Mouse (Mus musculus) left cerebral cortex, adult 6 months (tissue): ENCODE measurements around the gene Fam199x. TPM values are rescaled to one million over a fixed set of nuclear protein-coding genes. Genes with fewer than 3 reads are reported as not detected.

ENCODE experiments used
- long read RNA-seq, 2 experiments: library from polyadenylated mRNA; unstranded; transcript quantifications; one replicate each; pipeline ENCODE4 v2.0.0; 2019 to 2020
- polyA plus RNA-seq: library from polyadenylated mRNA; unstranded; fragments of <200 nt; fragmentation: Nextera tagmentation; gene quantifications from 2 replicates; pipeline ENCODE4 v1.2.3, GENCODE M21; 2021

Fam199x gene
- 1.6 and 2.0 TPM in 2 replicates for polyA plus RNA-seq
- long read RNA-seq, experiment 1, full-length matches to known transcripts: 9 of 14 reads
- long read RNA-seq, experiment 1, partial matches to known transcripts: 2 of 14 reads
- long read RNA-seq, experiment 1, other reads (novel, unspliced or antisense): 3 of 14 reads
- long read RNA-seq, experiment 2, full-length matches to known transcripts: 1 of 9 reads
- long read RNA-seq, experiment 2, partial matches to known transcripts: 0 of 9 reads
- long read RNA-seq, experiment 2, other reads (novel, unspliced or antisense): 8 of 9 reads

GRCm38 (mm10) chrX:137049425-137050225, at the start of gene Fam199x:
Gene Fam199x (plus strand): TSS chrX:137049594.

DNA sequence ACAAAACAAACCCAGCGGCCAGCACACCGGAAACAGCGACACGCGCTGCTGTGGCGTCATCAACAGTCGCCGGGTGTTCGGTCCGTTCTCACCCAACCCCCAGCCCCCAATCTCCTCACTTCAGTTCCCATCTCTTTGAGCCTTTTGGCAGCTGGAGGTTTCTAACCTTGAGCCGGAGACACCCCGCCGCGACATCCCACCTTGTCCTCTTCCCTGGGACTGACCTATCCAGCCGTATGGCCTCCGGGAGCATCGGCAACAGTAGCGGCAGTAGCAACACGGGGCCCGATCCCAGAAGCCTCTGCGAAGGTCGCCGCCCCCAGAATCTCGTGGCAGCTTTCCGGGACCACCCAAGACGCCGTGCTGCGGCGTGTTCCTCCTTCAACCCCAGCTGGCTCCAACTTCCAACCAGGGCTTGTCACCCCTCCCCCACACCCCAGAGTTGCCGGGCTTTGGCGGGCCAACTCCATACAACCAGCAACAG, 11.4 kb upstream of the Fam199x start, which contains the start of gene Slc25a53:
Slc25a53 (minus strand) TSS at position 303 of the 484 bp plus-strand sequence.

DNA sequence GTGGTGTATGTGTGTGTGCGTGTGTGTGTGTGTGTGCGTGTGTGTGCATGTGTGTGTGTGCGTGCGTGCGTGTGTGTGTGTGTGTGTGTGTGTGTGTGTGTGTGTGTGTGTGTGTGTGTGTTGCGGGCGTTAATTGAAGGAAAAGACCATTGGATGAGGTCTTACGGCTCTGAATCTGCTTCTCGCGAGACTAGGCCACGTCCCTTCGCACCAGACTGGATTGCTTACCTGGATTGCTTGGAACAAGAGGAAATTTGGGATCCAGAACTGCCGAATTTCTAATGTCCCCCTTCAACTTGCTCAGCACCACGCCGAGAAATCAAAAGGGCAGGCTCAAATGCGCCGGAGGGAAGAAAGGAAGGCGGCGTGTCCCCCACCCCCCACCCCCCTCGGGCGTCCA, 72.3 kb downstream of the Fam199x start, which contains the start of gene Esx1:
Esx1 (minus strand) TSS at position 366 of the 400 bp plus-strand sequence.

Other genes starting within 250 kb of the Fam199x start
- gene Plp1, start 226.9 kb upstream of the Fam199x start, polyA plus RNA-seq: 803 and 1,072 TPM in 2 replicates
- 6.4 and 9.2 TPM in 2 replicates for gene Rab9b, start 180.8 kb upstream of the Fam199x start, polyA plus RNA-seq
- gene H2bfm, start 122.3 kb upstream of the Fam199x start, polyA plus RNA-seq: not detected in 2 replicates
- 24.6 and 37.6 TPM in 2 replicates for gene Tmsb15b2, start 74.1 kb upstream of the Fam199x start, polyA plus RNA-seq
- 6.6 and 10.1 TPM in 2 replicates for gene Tmsb15l, start 72.7 kb upstream of the Fam199x start, polyA plus RNA-seq
- gene Tmsb15b1, start 72.7 kb upstream of the Fam199x start, polyA plus RNA-seq: 19.3 and 27.2 TPM in 2 replicates
- 263 and 298 TPM in 2 replicates for gene Zcchc18, start 56.4 kb upstream of the Fam199x start, polyA plus RNA-seq
- 10.4 and 11.8 TPM in 2 replicates for gene Slc25a53, start 11.3 kb upstream of the Fam199x start, polyA plus RNA-seq
- not detected in 2 replicates for gene Esx1, start 72.5 kb downstream of the Fam199x start, polyA plus RNA-seq